Mouse (Mus musculus) C2C12 (cell line): ENCODE data around the gene Ddn. TPM values are rescaled to one million over a fixed set of nuclear protein-coding genes. Genes with fewer than 3 reads are reported as not detected.
A peak's percentile ranks its signal among the peaks of the same experiment; 100 is the strongest.
"Not testable (repeated sequence)": the region's sequence is repeated elsewhere in the genome, so short reads cannot be mapped to it uniquely, and the experiment has no call there.

Experiments
- H3K27me3 ChIP-seq: one replicate; pipeline ENCODE4 v1.6.1; 2011; ENCODE audit not compliant: control insufficient read depth, insufficient read depth, insufficient read length
- H3K36me3 ChIP-seq: one replicate; pipeline ENCODE4 v1.6.1; 2011; ENCODE audit not compliant: control insufficient read depth, insufficient read depth
- H3K4me3 ChIP-seq: one replicate; pipeline ENCODE4 v1.5.1; 2011; ENCODE audit warnings: mild to moderate bottlenecking, control low read depth; ENCODE audit not compliant: poor library complexity, insufficient read depth, severe bottlenecking
- H3K79me2 ChIP-seq: one replicate; pipeline ENCODE4 v1.6.1; 2011; ENCODE audit not compliant: control insufficient read depth, insufficient read depth
- H3K79me3 ChIP-seq: one replicate; pipeline ENCODE4 v1.6.1; 2011; ENCODE audit warnings: low read depth, control low read depth
- H3ac ChIP-seq: one replicate; pipeline ENCODE3; 2011; ENCODE audit warnings: low read depth; ENCODE audit not compliant: control insufficient read depth, insufficient read length
- CEBPB ChIP-seq: IDR thresholded peaks from one replicate; pipeline ENCODE4 v1.6.1; 2011; ENCODE audit warnings: low read depth, mild to moderate bottlenecking, control low read depth, moderate library complexity
- CTCF ChIP-seq: IDR thresholded peaks from one replicate; pipeline ENCODE4 v1.5.1; 2011; ENCODE audit not compliant: control insufficient read depth, insufficient read depth, insufficient read length
- FOSL1 ChIP-seq: IDR thresholded peaks from one replicate; pipeline ENCODE4 v1.8.0; 2011; ENCODE audit warnings: mild to moderate bottlenecking, low read length; ENCODE audit not compliant: poor library complexity, insufficient read depth, severe bottlenecking
- MAX ChIP-seq: IDR thresholded peaks from one replicate; pipeline ENCODE4 v1.6.1; 2011; ENCODE audit warnings: mild to moderate bottlenecking, control low read depth
- MYOD1 ChIP-seq: IDR thresholded peaks from one replicate; pipeline ENCODE4 v1.6.1; 2011; ENCODE audit warnings: low read depth; ENCODE audit not compliant: control insufficient read depth, insufficient read length
- MYOG ChIP-seq: IDR thresholded peaks from one replicate; pipeline ENCODE4 v1.6.1; 2011; ENCODE audit not compliant: control insufficient read depth, insufficient read length; ENCODE audit errors: extremely low read depth
- USF1 ChIP-seq: IDR thresholded peaks from one replicate; pipeline ENCODE4 v1.6.1; 2011; ENCODE audit warnings: low read depth, mild to moderate bottlenecking, control low read depth, moderate library complexity
- polyA plus RNA-seq: library from polyadenylated mRNA; unstranded; fragments of >200 nt; fragmentation: generic; extraction: Trizol; gene quantifications from one replicate; pipeline ENCODE4 v1.2.1, GENCODE M21; 2012; ENCODE audit warnings: missing spikeins

The Ddn gene
- polyA plus RNA-seq, 1 experiment, result 0.11 TPM

GRCm38 (mm10) chr15:98818171-98818570, 8.9 kb upstream of the Ddn start:
- Histone ChIP-seq H3K36me3 (peaks cover 73% of the 10 kb centered on the region), H3K79me3 (no peaks in the 10 kb centered on the region), H3ac (no peak overlapping the region), H3K4me3 (no peak overlapping the region), H3K27me3 (no peaks in the 10 kb centered on the region), H3K79me2 (no peaks in the 10 kb centered on the region)
- no peak for TF ChIP-seq CTCF
- TF ChIP-seq USF1, result no peak
- no peak for TF ChIP-seq MAX
- TF ChIP-seq MYOG, result no peak
- no peak for TF ChIP-seq FOSL1

DNA sequence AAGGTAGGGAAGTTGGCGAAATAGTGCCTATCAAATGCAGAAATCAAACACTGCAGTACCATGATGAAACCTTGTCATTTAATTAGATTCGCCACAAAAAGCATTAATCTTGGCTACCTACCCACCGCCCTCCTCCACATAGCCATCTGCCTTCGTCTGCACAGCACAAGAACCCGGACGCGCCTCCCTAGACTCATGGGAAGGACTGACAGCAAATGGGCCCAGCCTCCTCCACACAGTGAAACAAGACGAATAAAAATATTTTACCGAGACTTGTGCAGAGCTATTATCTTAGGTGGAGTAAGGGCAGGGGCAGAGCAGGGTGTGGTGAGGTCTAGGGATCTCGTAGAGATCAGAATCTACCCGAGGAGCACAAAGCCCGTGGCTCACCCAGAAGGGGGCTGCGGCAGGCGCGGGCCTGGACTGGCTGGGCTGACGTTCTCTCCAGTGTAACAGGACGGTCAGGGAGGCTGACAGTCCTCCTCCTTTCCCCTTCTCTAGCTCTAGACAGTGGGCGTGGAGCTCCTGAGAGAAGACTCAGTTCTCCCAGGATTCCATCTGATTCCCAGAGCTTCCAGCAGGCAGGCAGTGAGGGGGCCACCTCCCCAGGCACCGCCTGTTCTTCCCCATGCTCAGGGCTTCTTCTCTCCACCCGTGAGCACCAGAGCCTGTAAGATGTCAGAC, 3.6 kb upstream of the Ddn start:
- no peak overlapping the region for H3ac ChIP-seq
- no peak for TF ChIP-seq MYOD1
- TF ChIP-seq FOSL1, result no peak
- no peak for TF ChIP-seq MYOG
- no peak for TF ChIP-seq USF1
- no peak for TF ChIP-seq MAX
- no peak for TF ChIP-seq CTCF
- no peak for TF ChIP-seq CEBPB
- no peak overlapping the region for H3K4me3 ChIP-seq
- peaks cover 58% of the 10 kb centered on the region for H3K36me3 ChIP-seq
- no peaks in the 10 kb centered on the region for H3K79me2 ChIP-seq
- no peaks in the 10 kb centered on the region for H3K79me3 ChIP-seq
- no peaks in the 10 kb centered on the region for H3K27me3 ChIP-seq

- H3K79me2 ChIP-seq, H3ac ChIP-seq, H3K4me3 ChIP-seq, H3K79me3 ChIP-seq, H3K27me3 ChIP-seq: not testable (repeated sequence)
- H3K36me3 ChIP-seq, result peaks cover 41% of the 10 kb centered on the region
These were observed 922 bp upstream of the Ddn start for GRCm38 (mm10) chr15:98810212-98810611.

GRCm38 (mm10) chr15:98808651-98809134, 597 bp downstream of the Ddn start:
- no peak overlapping the region for H3ac ChIP-seq
- H3K4me3 ChIP-seq, result no peak overlapping the region
- no peaks in the 10 kb centered on the region for H3K27me3 ChIP-seq
- H3K79me2 ChIP-seq, result no peaks in the 10 kb centered on the region
- TF ChIP-seq MYOG (no peak), MAX (no peak), FOSL1 (no peak), USF1 (no peak), CEBPB (no peak), CTCF (no peak), MYOD1 (no peak)
- H3K36me3 ChIP-seq, result peaks cover 27% of the 10 kb centered on the region
- no peaks in the 10 kb centered on the region for H3K79me3 ChIP-seq

DNA sequence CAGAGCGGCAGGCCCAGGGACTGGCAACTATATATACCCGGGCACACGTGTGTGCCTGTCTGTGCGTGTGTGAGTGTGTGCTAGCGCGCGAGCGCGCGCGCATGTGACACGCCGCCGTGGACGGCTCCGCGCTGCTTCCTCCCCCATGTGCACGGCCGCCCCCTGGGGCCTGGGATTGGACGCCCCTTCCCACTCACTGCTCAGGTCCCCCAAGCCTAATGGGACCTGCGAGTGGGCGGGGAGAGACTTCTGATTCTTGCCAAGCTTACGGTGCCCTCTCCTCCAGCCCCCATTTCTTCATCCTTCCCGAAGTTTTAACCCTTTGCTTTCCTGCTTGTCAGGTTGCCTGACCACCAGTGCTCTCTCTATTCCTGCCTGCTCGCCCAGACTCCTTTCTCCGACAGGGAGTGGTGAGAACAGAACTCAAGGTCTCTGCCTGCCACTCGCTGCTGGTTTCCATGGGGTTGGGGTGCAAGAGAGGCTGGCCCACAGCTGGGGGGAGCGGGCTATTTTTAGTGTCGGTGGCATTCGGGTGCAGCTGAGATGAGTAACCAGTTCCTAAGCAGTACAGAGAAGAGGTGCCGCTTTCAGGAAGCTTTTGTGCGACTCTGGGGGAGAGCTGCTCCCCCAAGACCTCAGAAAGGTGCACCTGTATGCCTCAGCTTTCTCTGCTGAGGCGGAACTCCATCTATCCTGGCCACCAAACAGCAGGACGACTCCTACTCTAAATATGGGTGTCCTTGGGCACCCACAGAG, 1.2 kb downstream of the Ddn start:
- Histone ChIP-seq H3K79me3 (no peaks in the 10 kb centered on the region), H3K79me2 (no peaks in the 10 kb centered on the region), H3K36me3 (peaks cover 20% of the 10 kb centered on the region), H3K27me3 (no peaks in the 10 kb centered on the region), H3K4me3 (no peak overlapping the region), H3ac (peak overlapping the region; percentile 2)
- TF ChIP-seq FOSL1, result no peak
- TF ChIP-seq MAX, result no peak
